Mouse (Mus musculus): ENCODE measurements at regions not wholly inside any gene's neighbourhood (a gene's known extent, or its start where the extent isn't known, plus 50 kb on each side); places are given as distances from the start of the nearest gene placed in this dataset.
"Not testable (repeated sequence)": the region's sequence is repeated elsewhere in the genome, so short reads cannot be mapped to it uniquely, and the experiment has no call there.

- TF ChIP-seq CTCF, EP300 (IDR thresholded peaks at IDR 0.05; ENCODE audit: low read depth): not testable (repeated sequence)
These were observed 661.0 kb upstream of the Zfp386 start for GRCm38 (mm10) chr12:115386479-115386878.
